Mouse (Mus musculus): Measurements from ENCODE around the gene Chp2.

The Chp2 gene

GRCm38 (mm10) chr7:122244166-122244565 is 24.9 kb downstream of the Chp2 start:
- no peak for DNase-seq

DNA sequence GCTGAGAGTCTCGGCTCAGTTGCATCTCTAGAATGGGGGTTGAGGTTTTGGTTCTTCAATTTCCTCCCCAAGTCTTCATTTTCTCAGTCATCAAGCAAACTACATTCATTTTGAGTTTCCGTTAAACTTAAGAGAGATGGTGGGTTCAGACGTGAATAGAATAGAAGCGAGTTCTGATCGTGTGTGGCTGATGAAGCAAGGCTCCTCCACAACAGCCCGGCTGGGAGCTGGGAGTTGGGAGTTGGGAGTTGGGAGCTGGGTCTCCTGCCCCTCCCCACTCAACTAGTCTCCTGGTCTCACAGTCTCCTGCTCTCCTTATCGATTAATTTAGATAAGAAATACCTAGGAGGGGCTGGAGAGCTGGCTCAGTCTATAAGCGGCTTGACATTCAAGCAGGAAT is 25.3 kb downstream of the Chp2 start:
- no peak for DNase-seq

DNA sequence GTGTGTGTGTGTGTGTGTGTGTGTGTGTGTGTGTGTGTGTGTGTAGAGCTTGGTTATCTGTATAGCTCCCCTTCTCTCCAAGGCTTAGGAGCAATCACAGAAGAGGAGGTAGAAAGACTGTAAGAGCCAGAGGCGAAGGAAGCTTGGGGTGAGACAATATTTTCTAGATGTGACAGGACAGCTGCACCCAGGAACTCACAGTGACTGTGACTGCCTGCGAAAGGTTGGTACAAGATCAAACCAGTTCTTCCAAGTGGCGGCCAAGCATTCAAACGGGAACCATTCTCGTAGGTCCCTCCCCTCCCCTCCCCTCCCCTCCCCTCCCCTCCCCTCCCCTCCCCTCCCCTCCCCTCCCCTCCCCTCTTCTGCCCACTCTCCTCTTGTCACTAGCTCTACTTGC is 26.7 kb downstream of the Chp2 start:
- DNase-seq, result no peak

GRCm38 (mm10) chr7:122247254-122247864 is 28.1 kb downstream of the Chp2 start:
- no peak for DNase-seq

DNA sequence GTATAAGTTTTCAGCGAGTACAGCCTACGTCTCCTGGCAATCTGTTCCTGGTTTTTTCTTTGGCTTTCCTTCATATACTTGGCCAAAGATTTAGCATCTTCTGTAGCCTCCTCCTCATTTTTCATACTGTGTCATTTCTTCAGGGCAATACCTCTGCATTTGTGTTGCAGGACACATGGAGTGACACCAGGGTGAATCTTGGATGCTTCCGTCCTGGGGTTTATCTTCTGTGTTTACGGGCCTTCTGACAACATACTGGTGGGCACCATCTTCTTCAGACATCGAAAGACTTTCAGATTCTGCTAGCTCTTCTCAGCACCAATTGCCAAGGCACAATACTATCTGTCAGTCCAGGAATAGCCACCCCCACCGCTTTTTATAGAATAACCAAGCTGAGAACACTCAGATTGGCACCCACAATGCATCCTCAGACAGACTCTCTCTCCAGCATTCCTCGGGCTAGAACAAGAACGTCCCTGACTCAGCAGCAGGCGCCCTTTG is 30.1 kb downstream of the Chp2 start:
- DNase-seq, result no peak

DNA sequence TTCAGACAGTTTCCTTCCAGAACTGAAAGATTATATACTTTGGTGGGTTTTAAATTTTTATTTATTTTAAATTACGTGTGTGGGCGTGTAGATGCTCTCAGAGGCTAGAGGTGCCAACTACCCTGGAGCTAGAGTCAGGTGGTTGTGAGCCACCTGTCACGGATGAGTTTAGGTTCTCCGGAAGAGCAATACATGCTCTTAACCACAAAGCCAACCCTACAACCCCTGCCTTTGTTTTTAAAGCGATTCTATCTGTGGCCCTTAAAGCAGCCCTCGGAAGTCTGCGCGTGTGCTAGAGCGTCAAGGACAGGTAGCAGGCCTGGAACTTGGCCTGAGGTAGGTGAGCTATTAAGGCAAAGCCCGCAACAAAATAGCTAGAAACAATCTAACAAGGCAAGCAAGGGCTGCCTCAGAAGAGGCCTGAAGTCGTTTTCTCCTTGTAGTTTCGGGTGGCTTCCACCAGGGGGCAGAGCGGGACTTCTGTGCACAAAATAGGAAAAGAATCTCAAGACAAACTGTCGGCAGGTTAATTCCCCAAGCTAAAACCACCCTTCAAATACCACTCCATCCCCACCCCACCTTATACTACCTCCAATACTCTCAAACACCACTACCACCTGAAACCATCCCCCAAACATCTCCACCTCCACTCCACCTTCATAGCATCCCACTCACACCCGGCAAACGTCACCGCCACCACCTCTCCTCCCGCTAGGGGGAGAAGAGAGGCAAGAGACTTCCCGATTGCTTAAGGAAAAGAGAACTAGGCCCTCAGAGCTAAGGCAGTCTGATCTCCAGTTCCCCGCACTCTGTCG is 32.1 kb downstream of the Chp2 start:
- DNase-seq, result peak; percentile 74

DNA sequence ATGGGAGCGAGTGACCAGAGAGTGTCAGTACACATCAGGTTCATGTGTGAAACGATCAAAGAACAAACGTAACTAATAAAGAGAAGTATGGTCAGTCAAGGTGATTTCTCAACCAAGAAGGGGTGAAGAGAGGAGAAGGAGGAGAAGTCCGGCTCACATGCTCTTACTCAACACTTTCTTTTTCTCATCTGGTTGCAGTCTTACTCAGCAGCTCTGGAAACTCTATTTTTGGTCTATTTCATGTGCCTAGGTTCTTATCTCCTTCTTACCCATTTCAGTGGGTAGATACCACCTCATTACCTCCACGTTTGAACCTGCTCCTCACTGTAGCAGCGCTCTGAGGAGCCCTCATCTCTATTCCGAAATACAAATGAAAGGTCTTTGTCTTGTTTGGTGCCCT is 37.4 kb downstream of the Chp2 start:
- DNase-seq, result no peak

GRCm38 (mm10) chr7:122258521-122258920 is 39.2 kb downstream of the Chp2 start:
- DNase-seq, result no peak

DNA sequence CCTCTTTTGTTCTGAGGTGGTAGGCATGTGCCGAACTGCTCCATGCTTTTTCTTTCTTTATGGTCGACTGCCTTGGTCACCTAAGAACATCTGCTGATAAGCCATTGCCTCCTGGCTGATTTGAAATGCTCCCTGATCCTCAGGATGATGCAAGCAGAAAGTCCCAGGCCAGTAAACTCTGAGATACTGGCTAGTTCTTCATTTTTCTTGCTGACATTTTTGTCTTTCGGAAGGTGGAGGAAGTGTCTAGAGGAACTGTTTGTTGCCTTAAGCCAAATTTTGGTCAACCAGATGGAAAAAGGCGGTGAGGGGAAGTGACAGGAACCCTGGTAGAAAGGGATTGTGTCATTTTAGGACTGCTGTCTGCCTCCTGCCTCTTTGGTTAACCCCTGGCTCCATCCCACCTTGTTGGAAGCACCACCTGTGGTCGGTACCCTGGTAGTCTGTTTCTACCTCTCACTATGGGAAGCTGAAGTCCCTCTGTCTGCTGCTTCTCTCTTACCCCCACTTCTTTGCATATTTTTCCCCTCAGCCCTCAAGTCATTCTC is 40.8 kb downstream of the Chp2 start:
- peak; percentile 6 for DNase-seq

DNA sequence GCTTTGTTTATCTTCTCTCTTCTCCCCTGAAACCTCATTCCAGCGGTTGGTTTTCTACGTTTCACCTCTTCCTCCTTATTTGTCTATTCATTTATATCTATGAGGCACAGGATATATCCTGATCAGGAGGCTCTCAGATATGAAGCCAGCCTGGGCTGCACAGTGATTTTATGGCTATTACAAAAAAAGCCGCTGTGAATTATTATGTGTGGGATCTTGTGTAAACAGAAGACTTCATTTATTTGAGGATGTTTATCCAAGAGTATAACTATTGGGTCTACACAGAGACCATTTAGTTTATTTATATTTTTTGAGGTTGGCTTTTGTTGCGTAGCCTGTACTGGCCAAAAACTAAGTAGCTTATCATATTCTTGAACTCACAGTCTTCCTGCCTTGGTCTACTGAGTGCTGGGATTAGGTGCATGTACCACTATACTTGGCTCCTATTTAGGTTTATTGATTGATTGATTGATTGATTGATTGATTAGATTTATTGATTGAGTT is 49.7 kb downstream of the Chp2 start:
- DNase-seq, result no peak

- no peak for DNase-seq
These were observed 53.0 kb downstream of the Chp2 start for GRCm38 (mm10) chr7:122272334-122272733.
